Mouse (Mus musculus) CD4-positive, CD25-positive, alpha-beta regulatory T cell, adult 2 months (primary cell): ENCODE data around the gene Tmem51.
"Not testable (repeated sequence)": the region's sequence is repeated elsewhere in the genome, so short reads cannot be mapped to it uniquely, and the experiment has no call there.

ENCODE experiments used
- DNase-seq: peaks from one replicate; pipeline ENCODE4 v3.0.0-alpha.2; 2012; ENCODE audit warnings: low read depth, low spot score

The Tmem51 gene

DNA sequence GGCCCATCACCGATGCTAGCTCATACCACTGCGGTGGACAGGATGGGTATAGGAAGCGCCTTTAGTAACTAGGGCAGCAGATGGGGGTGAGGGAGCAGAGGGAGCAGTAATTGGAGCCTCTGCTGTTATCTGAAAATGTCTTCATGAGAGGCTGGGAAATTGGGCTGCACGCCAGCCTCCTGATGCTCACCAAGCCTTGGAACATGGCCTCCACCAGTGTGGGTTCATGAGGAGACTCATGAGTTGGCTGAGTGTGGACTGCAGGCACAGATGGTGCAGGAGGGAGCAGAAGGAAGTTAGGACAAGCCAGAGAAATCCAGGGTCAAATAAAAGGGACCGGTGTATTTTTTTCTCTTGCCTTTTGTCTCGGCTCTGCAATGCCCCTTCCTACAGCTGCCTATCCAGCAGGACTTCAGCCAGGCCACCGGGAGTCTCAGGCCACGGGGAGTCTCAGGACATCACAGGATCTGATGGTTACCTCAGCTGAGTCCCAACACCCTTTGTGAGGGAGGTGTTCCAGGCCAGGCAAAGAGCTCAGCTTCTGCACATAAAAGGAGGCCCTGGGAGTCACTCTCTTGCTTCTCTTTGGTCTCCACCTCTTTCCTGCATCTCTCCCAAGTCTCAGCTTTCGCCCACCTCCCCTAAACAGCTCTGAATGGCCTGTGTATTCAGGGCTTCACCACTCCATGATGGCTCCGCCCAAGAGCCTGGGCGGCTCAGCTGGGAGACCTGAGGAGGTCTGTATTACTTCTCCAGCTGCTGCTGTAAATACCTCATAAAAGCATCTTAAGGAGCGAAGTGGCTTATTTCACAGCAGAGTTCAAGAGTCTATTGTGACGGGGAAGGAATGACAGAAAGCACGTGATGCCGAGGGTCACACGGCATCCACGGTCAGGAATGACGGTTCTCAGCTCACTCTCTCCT lies 23.4 kb downstream of the Tmem51 start:
- DNase-seq = no peak

DNA sequence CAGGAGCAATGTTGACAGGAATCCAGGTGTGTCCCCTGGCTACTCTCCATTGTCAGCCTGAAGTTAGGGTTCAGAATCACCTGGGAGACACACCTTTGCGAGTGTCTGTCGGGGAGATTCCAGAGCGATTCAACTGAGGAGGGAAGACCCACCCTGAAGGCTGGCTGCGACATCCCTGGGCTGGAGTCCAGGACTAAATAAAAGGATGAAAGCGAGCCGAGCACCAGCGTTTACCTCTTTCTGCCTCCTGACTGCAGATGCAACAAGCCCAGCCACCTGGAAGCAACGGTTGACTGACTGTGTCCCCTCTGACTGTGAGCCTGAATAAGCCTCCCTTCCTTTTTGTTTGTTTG lies 24.3 kb downstream of the Tmem51 start:
- no peak for DNase-seq

DNA sequence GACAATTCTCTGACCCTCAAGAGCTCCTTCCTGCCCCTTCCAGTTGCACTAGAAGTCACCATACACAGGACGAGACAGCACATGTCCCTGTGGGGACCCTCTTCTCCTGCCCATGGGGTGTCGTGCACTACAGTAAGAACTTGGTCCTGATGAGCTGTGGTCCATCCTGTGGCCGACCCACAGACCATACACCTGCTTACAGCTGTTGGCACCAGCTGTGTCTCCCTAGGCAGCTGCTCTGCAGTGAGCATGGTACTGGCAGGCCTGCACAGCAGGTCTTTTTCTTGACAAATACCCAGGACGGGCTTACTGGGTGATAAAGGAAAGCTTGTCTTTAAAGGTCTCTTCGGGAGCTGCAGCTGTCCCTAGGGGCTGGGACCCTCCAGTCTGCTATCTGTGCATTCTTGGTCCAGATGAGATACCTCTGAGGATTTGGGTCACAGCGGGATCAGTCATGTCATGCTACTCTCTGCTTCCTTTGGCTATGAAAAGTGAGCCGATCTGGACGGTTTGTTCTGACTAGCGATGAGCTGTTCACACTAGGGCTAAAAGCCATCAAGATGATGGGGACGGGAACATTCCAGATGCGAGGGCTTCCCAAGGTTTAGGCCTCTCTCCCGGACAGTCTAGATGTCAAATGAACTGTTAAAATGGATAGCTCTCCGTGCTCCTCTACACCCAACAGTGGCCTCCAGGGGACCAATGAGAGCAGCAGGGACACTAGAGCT lies 24.8 kb downstream of the Tmem51 start:
- no peak for DNase-seq

DNA sequence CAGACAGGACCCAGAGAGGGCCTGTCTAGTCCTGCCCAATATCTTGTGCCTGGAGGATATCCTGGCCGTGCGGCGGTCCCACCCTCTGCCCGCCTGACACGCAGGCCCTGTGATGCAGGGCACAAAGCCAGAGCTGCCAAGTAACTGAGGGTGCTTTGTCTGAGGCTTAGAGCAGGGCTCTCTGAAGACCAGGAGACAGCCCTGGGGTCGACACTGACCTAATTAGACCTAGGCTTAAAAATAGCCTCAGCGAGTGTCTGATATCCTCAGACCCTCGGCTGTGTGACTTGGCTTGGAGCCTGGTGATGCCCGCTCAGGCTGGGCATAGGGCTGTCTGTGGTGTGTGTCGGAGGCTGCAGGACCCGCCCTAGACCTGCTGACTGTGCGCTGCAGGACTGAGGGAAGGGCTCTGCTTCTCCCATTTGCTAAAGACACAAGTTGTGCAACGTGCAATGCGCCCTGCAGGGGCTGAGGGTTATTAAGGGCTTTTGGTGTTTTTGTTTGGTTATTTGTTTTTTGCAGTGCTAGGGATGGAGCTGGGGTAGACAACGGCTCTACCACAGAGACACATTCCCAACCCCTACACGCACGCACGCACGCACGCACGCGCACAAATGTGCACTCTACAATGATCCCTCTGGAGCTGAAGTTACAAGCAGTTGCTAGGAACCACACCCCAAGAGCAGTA lies 26.4 kb downstream of the Tmem51 start:
- DNase-seq = no peak

DNA sequence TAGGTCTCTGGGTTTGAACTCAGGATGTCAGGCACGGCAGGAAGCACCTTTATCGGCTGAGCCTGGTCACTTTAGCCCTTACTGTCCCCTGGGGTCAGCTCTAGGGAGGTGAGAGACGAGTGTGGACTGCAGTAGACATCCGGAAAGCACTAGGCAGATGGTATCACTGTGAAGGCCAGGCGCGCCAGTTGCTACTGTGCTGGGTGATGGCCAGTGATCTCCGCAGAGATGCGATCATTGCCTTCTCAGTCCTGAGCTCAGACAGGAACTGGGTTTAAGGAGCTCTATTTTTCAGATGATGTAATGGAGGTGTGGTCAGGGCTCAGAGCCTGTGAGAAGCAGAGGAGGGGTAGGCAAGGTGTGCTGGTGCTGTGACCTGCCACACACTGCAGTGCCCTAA lies 28.5 kb downstream of the Tmem51 start:
- DNase-seq = no peak

DNA sequence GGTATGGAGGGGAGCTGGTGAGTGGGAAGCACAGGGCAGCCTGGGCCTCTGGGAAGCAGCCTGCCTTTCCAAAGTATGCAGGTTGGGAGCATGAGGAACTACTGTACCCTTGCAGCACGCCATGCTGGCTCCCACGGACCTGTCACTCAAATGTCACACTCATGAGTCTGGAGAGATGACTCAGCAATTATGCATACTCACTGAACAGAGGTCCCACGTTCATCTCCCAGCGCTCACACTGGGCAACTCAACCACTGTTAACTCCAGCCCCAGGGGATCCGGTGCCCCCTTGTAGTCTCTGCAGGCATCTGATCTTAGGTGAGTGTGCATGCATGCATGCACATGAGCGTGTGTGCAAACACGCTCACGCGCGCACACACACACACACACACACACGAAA lies 29.5 kb downstream of the Tmem51 start:
- DNase-seq = no peak

DNA sequence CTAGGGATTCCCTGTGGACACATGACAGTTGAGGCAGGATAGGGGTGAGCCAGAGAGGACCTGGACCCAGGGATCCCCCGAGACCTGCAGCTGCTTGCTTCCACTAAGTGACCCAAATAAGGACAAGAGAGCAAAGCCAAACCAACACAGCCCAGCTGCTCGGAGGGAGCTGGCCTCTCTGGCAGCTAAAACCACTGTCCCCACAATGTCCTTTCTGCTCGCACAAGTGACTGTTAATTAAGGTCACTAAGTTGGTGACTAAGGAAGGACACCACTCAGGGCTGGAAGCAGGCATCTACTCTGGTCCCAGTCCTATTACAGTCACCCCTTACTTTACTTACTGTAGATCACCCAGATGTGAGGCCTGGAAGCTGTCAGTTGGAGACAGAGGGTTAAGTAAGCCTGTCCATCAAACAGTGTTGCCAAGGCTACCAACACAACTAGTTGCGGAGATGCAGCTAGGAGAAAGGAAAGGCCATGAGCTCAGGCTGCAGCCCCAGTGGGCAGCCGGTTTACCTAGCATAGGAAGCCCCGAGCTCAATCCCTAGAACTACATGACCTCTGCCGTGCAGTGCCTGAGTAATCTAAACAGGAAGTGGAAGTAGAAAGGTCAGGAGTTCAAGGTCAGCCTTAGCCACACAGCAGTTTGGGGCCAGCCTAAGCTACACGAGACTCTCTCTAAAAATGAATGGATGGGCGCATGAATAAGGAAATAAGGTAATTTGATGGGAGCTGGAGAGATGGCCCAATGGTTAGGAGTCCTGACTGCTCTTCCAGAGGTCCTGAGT lies 30.2 kb downstream of the Tmem51 start:
- DNase-seq = no peak

DNA sequence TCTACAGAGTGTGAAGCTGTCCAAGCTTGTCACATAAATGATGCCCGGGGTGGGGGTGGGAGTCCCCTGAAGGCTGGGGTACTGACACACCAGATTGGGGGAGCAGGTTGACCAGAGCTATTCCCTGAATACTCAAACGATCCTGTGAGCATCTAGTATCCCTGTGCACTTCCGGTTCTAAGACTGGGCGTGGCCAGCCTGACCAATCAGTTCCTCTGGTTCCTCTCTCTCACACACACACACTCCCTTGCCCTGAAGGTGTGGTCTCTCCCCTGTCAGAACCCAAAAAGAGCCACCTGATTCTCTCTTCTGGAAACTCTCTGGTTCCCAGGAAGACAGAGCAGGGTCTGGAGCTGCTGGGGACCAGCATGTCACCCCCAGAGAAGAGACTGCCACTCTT lies 30.8 kb downstream of the Tmem51 start:
- DNase-seq = no peak

DNA sequence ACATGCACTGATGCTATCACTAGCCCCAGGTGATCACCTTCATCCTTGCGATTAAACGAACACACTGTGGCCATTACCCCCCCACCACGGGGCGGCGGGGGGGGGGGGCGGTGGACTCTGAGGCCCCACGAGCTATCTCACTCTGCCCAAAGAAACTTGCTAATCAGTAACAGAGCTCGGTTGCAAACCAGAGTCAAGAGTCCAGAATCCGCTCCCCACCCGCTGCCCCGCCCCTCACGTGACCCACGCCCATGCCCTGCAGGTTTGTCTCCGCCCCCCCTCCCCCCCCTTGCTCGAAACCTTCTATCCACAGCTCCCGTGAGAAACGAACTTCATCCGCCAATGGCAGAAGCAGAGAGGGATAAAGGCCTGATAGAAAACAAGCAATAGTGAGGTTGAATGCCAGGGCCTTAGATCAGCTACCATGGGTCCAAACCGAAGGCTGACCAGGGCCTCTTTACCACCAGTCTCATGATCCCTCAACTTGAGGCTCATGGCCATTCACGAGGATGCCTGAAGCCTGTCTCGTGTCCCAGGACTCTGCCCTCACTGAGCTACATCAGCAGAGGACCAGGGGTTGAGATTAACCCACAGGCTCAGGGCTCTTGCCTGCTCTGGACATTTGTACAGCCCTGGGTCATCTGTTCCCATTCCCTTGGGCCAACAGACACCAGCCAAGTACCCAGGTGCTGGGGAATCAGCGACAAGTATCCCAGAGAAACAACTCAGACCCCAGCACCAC lies 31.5 kb downstream of the Tmem51 start:
- no peak for DNase-seq

DNA sequence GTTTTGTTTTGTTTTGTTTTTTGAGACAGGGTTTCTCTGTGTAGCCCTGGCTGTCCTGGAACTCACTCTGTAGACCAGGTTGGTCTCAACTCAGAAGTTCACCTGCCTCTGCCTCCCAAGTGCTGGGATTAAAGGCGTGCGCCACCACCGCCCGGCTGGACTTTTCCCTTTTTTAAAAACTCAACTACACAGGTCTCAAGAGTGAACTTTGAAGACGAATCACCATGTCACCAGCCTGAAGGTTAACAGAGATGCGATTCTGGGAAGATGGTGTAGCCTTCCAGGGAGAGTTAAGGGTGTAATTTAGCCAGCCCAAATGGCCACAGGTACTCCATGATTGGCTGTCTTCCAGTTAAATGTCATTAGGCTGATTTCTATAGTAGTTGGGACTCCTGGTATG lies 32.2 kb downstream of the Tmem51 start:
- not testable (repeated sequence) for DNase-seq

DNA sequence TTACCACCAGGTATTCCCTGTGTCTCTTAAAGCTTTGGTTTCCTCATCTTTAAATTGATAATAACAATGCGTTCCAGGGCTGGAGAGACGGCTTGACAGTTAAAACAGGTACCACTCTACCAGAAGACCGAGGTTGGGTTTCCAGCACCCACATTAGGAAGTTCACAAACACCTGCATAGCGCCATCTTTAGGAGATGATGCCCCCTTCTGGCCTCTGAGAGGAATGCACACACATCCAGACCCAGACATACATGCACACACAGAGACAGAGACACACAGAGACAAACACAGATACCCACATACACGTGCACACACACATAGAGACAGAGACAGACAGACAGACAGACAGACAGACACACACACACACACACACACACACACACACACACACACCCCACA lies 34.1 kb downstream of the Tmem51 start:
- no peak for DNase-seq

DNA sequence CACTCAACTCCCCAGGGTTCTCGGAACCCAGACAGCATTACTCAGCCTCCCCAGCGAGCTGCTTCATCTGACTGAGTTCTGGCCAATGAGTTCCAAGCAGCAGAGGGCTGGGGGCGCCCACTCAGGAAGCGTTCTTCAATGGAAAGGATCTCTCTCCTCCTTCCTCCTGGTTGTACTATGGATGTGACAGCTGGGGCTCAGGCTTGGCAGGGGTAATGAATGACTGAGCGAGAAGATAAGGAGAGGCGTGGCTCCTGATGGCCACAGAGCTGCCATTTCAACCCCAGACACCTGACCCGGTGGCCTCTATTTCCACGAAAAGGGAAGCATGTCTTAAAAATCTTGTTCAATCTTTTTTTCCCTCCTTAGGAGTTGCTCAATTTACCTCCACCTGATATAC lies 35.7 kb downstream of the Tmem51 start:
- DNase-seq = no peak

DNA sequence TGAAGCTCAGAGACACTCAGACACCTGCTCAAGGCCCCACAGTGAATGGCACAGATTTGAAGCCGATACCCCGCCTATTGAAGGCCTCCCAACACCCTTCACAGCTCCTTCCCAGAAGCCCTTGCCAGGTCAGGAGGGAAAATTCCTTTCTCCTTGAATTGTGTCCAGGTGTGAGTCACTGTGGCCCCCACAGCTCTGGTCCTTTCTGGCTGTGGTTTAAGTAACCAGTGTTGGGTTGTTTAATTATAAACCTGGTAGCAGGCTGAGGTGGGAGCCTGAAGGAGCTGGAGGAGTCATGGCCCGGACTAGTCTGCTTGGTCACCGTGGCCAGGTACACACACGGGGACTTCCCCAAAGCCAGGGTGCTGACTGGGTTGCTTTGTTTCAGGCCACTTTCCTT lies 37.1 kb downstream of the Tmem51 start:
- no peak for DNase-seq

DNA sequence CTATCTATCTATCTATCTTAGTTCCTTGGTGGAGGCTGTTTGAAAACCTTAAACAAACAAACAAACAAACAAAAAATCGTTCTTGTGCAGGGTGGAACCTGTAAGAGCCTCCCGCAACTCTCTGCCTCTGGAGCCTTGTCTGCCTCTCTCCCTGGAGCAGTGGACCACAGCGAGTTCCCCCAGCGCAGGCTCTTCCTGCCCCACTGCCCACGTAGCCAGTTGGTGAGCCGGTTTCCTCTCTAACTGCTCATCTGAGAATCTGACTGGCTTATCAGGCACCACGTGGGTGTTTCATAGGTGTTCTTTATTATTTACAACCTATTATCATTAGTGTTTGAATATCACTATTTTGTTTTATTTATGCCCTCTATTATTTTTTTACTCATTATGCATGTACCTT lies 37.6 kb downstream of the Tmem51 start:
- DNase-seq = no peak

DNA sequence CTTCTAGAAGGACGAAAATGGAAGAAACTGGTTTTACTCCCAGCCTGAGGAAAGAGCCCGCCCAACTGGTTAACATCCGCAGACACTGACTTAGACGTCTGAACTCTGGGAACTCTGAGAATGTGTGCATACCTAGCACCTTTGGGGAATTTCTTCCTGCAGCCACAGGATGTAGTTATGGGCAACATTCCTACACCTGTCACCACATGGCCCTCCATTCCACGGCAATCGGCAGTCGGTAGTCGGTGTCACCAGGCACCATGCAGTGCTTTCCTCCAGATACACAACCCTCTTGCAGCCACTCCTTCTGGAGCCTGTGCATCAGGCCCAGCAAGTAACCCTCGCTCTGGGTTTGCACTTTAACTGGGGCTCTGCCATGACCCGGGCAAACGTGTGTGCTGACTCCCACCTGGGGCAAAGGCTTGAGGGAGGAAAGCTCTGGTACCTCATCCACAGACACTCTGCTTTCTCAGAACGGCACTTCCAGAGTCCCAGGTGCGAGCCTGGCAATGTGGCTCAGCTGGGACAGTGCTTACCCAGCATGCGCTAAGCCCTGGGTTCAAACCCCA lies 38.4 kb downstream of the Tmem51 start:
- DNase-seq = no peak

DNA sequence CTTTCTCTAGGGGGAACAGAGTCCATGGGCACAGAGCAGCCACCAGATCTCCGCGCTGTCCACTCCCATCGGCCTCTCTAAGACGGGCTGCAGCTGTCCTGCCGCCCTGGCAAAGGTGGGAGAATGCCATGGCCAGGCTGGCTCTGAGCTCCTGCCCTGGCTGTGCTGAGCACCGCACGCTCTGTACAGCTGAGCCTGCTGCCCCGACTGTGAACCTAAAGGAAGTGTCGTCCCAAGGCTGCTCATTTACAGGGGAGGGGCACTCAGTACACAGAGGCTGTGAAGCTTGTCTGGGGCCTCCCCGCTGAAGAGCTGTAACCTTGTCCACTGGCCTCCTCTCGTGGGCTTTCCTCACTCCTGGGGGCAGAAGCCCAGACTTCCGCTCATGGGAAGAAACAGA lies 39.7 kb downstream of the Tmem51 start:
- no peak for DNase-seq

DNA sequence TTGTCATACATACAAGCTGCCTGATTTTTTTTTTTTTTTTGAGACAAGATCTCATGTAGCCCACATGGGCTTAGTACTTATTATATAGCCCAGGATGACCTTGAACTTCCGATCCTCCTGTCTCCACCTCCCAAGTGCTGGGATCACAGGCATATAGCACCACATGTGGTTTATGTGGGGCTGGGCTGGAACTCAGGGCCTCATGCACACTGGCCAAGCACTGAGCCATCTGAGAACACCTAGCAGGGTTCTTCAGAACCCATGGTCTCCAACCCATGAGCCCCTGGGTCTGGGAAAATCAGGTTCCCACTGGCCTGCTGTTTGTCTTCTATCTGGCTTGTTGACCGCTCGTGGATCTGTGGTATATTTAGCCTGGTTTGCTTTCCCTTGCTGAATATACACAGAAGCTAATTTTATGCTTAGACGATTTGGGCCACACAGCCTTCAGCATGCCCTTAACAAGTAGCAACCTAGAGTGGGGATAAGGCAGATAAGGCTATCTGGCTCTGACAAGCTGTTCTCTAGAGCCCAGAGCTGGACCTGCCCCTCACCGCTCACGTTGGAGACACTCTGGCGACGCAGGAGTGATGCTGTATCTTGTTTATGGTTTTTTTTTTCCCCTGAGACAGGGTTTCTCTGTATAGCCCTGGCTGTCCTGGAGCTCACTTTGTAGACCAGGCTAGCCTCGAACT lies 44.3 kb downstream of the Tmem51 start:
- DNase-seq = no peak

DNA sequence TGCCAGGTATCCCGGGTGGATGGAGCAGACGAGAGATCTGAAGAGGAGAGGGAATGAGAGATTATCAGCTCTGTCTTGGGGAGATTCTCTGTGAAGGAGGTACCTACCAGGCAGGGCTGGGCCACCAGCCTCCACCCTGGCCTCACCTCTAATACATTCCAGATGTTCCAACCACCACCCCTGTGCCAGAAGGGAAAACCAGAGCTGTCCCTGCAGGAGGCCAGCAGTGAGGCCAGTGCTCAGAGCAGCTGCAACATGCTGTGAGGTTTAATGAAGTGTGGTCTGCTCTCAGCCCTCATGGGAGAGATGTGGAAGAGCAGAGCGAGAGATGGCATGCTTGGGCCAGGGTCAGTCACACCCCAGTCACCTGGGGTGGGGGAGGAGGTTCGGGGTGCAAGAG lies 46.2 kb downstream of the Tmem51 start:
- DNase-seq = no peak

DNA sequence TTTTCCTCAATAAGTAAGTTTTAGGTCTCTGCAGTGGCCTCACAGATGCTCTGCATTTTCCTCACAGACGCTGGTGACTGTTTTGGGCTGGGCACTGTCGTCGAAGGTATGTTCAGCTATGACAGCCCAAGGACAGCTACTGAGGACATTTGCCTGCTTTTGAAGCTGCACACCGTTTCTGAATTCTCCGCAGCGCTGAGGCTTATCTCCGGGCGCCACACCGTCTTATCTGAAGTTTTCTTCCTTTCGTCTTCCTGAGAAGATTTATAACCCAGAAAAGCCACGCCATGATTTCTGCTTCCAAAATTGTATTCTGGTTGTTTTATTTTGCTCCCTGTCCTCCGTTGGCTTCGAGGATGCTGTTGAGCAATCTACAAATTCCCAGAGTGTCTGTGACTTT lies 55.6 kb downstream of the Tmem51 start:
- DNase-seq = no peak

DNA sequence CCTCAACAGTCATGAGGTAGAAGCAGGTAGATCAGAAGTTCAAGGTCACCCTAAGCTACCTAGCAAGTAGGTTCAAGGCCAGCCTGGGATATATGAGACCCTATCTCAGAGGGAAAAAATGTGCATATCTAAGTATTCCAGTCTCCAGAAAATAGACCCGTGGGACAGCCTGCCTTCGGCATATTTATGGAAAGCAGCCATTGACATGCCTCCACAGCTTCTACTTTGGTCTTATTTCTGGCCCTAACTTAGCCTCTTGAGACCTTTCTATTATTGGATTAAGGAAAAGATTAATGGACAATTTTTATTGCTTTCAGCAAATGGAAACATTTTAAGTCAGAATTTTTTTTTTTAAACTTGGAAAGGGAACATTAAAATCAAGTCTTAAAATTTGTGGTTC lies 57.1 kb downstream of the Tmem51 start:
- no peak for DNase-seq
